Mouse (Mus musculus) adrenal gland, adult 2 months (tissue): ENCODE data around the gene Ephx1. TPM values are rescaled to one million over a fixed set of nuclear protein-coding genes. Genes with fewer than 3 reads are reported as not detected.

Source experiments
- DNase-seq: peaks from one replicate; pipeline ENCODE4 v3.0.0; 2021
- polyA plus RNA-seq: library from polyadenylated mRNA; depleted of rRNA; stranded (reverse); fragments of >200 nt; gene quantifications from 2 replicates; pipeline ENCODE4 v1.2.3, GENCODE M21; 2012
- total RNA-seq, 2 experiments: library from RNA; stranded (reverse); gene quantifications; 2 replicates each; pipeline ENCODE4 v1.2.3; 2021

The Ephx1 gene
- total and polyA plus RNA-seq, 3 experiments: 140 to 314 (median 209) TPM

DNA sequence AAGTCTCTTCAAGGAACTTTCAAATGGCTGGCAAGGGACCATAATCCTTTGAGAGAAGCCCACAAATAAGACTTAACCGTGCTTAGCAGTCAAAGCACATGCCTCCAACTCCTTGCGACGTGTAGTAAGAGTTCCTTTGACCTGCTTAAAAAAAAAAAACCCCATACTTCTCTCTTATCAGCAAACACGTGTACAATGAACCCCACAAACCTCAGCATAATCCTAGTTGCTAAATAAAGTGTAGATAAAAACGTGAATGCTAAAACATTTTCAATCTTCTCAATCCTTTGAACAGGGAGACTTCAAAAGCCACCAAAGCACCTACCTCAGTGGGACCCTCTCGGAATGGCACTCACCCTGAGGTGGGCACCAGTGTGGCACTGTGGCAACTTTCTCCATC lies 7.3 kb downstream of the Ephx1 start:
- no peak for DNase-seq

DNA sequence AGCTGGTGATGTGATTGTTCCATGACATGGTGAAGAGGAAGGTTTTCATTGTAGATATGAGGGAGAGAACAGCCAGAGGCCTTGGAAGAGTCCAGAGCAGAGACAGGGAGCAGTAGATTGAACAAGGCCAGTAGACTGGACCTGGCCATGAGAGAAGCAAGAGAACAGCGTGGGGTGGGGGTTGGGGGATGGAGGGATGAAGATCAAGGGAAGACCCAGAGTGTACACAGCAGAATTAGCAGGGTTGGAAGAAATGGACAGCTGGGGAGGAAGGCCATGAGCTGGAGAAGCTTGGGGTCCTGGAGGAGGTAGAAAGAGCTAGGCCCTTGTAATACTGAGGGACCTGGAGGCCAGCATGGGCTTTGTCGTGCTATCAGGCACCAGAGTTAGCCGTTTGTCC lies 8.3 kb downstream of the Ephx1 start:
- no peak for DNase-seq

DNA sequence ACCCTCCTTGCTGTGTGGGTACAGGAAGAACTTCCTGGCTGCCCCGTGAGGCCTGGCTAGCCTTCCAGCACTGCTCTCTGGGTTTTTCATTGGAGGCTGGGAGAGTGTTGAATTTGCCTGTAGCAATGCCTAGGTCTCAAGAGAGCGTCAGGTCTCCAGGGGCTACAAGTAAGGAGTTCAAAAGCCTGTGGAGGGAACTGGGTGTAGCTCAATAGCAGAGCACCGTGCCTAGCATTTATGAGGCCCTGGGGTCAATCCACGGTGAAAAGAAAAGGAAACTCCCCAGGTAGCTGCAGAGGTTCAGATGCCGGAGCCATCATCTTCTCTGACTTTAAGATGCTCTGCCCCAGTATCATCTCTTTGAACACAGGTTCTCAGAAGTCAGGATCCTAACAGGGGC lies 9.1 kb downstream of the Ephx1 start:
- DNase-seq: no peak

DNA sequence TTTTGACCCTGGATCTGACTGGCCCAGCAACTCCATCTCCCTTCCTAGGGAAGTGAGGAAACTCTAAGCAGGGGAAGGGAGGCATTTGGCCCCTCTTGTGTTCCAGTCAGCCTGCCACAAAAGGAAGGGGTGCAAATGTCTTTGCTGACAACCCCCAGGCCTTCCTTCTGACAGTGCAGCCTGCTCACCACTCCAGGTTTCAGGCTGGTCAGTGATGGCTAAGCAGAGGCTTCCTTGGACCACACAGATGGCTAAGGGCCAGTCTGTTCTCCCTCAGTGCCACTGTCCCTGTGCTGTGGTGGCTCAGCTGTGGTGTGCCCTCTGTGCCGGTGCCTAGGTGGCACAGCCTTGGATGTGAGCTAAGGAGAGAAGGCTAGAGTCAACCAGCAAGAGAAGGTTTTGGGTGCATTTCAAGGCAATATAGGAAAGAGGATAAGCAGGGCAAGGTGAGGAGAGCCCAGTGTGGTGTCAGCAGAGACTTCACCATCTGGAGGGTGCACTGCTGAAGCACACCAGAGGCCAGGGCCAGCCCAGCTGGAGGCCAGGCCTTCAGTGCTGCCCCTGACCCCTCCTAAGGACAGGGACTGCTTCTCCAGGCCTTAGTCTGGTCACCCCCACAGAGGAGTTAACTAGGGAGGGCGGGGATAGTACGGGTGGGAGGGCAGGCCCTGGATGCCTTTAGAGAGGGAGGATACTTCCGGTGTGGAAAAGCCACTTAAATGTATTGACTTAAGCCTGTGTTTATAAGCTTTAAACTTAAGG lies 10.4 kb downstream of the Ephx1 start:
- peak; percentile 57 for DNase-seq

DNA sequence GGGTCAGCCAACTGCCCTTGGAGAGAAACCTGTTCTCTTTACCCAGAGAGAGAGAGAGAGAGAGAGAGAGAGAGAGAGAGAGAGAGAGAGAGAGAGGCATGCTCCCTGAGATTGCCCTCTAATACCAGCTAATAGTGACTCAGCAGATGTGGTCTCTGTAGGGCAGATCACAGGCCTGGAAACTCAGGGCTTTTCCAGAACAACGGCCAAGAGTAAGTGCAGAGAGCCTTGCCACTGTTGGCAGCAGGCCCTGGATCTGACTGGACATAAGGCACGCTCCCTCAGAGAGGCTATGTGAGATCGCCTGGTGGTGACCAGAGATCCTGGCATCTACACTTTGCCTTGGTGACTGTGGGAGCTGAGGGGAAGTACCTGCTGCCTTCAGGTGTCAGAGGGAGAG lies 10.9 kb downstream of the Ephx1 start:
- DNase-seq: peak; percentile 92

DNA sequence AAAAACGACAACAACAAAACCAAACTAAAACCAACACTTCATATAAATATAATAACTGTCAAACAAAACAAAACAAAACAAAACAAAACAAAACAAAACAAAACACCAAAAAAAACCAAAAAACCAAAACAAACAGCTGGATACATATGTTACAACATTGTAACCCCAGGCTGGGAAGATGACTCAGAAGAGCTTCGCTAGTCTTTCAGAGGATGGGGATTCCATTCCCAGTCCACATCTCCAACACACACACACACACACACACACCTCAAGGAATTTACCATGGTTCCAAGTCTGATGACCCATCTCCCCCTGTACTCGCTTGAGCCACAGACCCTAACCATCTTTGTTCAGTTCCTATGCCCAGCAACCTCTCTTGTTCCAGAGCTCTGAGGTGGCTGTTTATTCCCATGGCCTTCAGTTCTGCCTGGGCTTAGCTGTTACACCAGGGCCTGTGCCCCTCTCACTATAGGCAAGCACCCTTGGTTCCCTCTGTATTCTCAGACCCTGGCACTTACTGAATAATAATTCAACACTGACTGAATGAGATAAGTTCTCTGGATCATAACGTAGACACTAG lies 11.6 kb downstream of the Ephx1 start:
- no peak for DNase-seq

DNA sequence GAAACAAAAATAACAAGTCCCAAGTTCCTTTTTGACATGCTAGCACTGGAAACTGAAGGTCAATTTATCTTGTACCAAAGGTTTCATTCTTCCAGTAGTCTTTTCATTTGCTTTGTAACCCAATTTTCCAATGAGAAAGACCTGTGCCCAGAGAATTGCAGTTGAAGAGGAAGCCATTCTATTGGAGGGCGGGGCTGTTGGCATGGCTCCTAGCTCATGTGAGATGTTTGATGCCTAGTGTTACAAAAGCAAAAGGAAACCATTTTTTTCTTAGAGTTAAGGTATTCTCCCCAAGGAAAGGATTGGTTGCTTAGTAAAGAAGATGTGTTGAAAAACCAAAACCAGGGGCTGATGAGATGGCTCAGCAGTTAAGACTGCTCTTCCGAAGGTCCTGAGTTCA lies 12.4 kb downstream of the Ephx1 start:
- DNase-seq: peak; percentile 43

DNA sequence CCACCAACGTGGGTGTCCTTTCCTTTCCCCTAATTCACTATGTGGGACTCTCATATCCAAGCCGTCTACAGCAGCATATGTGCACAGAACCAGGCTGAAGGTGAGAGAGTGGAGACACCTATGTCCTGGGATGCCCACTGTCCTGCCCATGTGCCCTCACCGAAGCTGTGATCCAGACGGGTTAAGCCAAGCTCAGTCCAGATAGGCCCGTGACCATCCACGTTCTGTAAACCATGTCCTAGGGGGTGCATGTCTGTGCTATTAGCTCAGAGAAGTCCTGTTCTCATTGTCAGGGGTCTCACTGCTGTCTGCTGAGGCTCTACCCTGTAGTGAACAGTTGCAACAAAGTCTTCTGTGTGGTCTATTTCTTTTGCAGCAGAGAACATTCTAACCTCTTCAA lies 12.9 kb downstream of the Ephx1 start:
- no peak for DNase-seq

DNA sequence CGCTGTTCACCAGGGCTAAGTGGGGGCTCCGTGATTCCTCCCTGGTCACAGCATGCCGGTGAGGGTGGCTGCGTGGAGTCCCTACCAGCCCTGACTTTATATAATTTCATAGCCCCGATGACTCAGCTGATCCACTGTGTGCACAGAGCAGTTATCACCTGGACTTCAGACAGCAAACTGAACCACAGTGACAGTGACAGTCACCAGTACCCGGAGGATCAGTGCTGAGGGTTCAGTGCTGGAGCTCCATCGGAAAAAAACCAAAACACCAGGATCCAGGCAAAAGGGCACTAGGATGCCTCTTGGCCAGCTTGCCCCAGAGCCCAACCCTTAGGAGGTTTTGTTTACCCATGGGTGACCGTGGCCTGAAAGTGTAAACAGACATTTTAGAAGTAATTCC lies 15.4 kb downstream of the Ephx1 start:
- peak; percentile 38 for DNase-seq

DNA sequence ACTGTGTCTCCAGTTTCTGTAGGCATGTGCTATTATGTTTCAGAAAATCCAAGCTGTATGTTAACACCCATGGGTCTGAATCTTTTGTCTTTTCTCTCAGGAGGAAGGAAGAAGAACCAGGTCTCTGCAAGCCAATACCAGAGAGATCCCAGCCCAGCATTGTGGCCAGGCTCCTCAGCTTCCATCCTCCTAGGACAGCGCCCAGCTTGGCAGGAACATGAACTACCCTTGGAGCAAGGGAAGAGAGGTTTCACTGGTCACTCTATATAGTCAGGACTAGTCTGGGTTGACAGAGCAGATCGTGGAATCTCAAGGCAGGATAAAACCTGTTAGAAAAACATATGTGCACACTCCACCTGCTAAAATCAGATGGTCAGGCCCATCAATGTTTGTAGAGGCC lies 16.9 kb downstream of the Ephx1 start:
- DNase-seq: no peak

DNA sequence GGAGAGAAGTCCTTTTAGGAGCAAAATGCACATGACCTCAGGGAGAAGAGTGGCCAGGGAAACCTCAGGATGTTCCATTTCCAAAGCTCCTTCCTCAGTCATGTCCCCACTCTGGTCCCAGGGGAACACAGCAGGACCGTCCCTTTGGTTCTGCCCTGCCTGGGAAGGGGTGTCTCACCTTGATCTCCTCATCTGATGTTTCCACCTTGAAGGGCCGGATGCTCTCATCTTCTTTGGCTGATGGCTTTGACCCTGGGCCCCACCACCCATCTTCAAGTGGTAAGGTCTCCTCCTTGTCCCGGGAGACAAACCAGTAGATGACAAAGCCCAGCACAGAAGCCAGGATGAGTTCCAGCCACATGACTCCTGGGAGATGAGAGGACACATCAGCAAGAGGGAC lies 19.1 kb downstream of the Ephx1 start:
- no peak for DNase-seq

DNA sequence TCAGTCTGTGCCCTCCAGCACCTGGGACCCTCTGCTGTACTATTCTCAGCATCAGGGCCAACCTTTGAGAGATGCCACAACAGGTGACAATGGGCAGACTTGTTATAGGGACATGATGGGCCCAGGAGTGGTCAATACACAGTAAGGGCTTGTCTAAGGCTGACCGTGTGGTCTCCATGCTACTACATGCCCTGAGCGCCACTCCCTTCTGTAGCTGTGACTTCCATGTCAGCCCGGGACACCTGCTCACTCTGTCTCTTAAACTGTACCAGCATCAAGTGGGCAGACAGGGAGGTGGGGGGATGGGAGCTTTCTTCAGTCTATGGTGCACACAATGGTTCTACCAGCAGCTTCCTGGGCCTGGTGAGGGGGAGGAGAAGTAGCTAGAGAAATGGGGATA lies 19.5 kb downstream of the Ephx1 start:
- DNase-seq: no peak

DNA sequence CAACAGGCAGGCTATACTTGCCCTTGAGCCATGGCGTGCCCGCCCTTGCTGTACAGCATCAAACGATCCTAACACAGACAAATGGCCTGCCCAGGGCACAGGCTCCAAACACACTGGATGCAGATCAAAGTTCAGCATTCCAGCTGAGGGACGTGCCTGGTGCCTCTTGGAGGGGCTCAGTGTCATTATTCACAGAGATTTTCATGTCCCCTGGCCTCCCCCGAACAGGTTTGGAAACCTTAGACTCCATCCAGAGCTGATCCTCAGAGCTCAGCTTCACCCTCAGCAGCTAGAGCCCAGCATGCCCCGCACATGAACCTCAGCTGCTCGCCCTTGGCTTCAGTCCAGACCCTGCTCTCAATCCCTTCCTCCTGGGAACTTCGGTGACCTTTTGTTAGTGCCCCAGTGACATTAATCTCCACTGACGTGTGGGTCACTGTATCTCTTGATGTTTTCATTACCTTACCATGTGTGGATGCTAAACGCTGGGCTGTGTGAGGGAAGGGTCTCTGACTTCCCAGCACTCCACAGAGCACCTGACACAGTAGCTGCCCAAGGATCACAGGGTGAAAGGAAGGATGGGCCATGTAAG lies 20.1 kb downstream of the Ephx1 start:
- peak; percentile 81 for DNase-seq

DNA sequence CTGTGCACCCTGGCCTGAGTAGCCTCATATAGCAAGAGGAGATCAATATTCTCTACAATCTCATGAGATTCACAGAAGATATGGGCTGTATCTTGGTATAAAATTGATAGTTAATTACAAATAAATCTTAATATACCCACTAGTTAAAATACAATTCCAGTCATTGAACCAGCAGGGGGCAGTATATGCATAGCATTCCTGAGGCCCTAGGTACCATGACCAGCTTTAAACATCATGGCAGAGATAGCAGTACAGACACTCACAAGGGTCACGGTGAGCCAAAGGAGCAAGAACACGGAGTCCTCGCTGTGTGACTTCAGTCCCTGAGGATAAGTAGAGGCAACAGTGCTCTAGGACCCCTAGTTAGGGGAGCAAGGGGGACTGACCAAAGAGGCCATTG lies 28.6 kb downstream of the Ephx1 start:
- DNase-seq: peak; percentile 49

DNA sequence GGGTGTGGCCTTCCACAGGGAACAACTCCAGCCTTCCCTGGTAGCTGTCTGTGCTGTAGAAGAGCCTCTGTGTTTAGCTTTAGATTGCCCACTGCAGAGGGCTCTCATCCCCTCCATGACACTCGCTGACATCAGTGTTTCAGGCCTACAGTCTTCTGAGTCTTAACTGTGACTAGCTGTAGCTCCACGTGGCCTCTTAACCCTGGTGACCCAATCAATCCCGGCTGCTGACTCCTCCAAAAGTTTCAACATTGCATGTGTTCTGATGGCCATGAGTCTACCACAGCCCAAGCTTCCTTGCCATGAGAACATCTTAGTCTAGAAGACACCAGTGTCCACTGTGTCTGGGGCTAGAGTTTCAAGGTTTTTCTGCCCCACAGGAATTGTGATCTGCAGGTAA lies 30.0 kb downstream of the Ephx1 start:
- peak; percentile 58 for DNase-seq

DNA sequence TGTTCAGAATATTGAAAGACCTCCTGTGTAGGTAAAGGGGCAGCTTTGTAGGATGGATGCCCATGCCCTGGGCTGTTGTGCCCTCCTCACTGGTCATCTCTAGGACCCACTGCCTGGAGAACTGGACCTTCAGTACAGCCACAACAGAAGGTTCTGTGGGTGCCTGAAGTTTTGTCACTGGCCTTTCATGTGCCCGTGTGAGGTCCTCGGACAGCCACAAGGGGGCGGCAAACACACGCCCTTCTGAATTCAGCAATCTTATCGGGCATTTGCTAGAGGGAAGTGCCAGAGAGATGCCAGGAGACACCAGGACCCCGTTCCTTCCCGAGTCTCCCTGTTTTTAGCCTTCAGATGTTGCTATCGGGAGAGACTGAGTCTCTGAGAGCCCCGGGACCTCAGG lies 32.9 kb downstream of the Ephx1 start:
- DNase-seq: peak; percentile 81

DNA sequence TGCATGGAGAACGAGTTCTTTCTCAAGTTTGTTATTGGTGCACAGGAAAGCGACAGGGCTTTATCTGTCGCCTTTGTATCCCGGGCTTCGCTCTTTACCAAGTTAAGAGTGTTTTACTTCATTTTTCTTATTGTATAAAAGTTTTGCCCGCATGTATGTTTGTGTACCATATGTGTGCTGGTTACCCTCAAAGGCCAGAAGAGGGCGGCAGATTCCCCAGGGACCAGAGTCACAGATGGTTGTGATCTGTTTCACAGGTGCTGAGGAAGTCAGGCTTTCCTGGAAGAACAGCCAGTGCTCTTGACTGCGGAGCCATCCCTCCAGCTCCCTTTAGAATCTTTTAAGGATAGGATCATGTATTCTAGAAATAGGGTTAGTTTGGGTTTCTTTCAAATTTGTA lies 34.0 kb downstream of the Ephx1 start:
- no peak for DNase-seq

DNA sequence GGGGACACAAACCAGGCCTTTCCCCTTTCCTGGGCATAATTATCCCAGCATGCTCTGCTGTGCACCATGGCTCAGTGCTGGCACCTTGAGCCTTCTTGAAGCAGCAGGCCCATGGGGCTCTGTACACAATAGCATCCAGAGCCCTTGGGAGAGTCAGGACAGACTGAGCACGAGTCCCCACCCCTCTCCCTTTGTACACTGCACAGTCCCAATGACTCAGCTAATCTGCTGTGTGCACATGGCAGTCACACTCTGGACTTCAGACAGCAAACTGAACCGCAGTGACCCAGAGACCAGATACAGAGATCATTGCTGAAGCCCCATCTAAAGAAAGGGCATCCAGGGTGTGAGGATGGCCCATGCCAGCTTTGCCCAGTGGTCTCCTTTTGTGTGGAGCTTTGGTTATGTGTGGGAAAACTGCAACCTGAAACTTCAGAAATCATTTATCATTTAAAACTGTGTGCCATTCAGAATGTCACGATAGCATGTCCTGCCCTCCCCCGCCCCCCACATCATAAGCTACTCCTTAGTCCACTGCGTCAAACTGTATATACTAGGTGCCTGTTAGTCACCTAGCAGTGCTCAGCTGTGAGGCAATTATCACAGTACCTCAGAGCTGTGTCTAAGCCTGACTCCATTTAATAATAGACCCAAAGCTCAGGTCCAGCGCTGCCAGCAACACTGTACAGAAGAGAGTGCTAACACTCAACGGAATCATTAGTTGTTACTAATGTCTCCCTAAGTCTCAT lies 39.2 kb downstream of the Ephx1 start:
- peak; percentile 42 for DNase-seq

DNA sequence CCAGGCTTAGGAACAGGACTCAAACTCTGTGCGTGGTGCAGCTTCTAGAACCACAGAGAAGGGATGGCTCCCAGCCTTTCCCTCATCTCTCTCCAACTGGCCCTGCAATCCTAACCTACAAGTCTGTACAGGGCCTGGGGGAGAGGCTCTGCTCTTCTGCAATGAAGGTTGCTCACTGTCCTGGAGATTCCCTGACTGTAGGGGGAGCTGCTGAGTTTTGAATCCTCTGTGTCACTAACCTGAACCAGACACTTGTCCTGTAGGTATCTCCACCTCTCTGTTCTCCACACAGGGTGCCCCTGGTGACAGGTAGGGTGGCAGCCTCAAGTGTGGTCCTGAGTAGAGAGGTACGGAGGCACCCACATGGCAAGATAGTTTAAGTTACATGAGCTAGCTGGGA lies 40.2 kb downstream of the Ephx1 start:
- no peak for DNase-seq

DNA sequence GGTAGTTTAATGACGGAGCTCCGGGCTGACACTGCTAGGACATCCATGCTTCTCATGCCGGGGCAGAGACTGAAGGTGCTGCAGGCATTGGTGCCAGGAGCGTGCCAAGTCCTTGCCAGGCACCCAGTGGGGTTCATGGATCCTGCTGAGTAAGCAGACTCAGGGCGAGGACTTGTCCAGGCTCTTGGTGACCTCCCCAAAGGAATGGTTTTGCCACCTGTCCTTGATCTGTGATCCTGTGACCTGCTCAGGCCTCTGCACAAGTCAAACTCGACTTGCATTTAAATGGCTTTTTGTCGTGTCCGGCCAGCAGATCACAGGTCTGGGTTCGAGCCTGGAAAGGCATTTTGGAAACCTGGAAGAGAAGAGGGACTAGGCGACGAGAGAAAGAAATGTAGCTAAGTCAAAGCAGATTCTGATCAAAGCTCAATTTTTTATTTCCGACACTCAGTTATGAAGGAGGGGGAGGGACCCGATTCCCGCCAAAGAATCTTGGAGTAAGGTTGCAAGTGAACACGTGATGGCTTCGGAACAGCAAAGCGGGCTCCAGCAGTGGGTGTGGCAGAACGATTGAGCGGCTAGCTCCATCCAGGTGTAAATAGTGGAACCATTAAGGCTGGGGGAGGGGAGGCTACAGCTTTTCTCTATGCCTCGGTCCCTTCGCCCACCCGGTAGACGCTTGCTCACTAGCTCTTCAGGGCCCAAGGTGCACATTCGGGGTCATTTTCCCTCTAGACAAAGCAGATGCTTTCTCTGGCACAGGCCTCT lies 41.0 kb downstream of the Ephx1 start:
- DNase-seq: no peak

DNA sequence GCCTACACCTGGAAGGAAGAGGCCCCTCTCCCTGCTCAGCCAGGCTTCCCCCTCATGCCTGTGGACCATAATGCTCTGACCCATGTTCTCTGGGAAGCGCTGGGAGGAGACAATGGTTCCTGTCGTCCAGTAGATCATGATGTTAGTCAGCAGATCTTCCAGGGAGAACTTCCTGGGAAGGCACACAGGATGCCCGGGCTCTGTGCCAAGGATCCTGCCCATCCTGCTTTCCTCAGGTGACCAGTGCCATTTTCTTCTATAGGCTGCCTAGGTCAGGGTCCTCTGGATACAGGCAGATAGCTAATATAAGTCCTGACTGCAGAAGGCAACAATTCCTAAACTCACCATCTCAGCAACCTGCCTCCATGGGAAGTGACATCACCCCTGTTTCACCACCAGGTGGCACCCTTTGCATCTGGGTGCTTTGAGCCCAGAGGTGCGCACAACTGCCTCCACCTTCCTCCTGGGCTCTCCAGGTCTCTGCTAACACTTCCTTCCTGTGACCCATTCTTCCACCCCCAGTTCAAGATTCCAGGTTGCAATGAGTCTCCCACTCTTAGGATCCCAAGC lies 44.5 kb downstream of the Ephx1 start:
- DNase-seq: peak; percentile 55
